Mouse (Mus musculus) heart, embryonic 12.5 days (tissue): ENCODE measurements around the gene Tmem199. TPM values are rescaled to one million over a fixed set of nuclear protein-coding genes. Genes with fewer than 3 reads are reported as not detected.

ENCODE experiments used
- ATAC-seq: fragments of 200-750 bp; cut with Nextera tagmentation; 2 replicates; pipeline ENCODE4 v1.8.0; 2017; ENCODE audit warnings: moderate TSS enrichment, moderate library complexity; ENCODE audit not compliant: insufficient number of reproducible peaks, low FRiP score
- H3K27ac ChIP-seq: fragments of 300-500 bp; sonication (generic); 2 replicates; pipeline ENCODE4 v1.5.1; 2016; ENCODE audit warnings: mild to moderate bottlenecking, moderate library complexity; ENCODE audit not compliant: poor library complexity, severe bottlenecking
- H3K27me3 ChIP-seq: fragments of 300-500 bp; sonication (generic); replicated peaks from 2 replicates; pipeline ENCODE4 v1.6.1; 2016; ENCODE audit warnings: mild to moderate bottlenecking, moderate library complexity
- H3K36me3 ChIP-seq: fragments of 300-500 bp; sonication (generic); 2 replicates; pipeline ENCODE4 v1.6.1; 2016; ENCODE audit warnings: mild to moderate bottlenecking, moderate library complexity
- H3K4me1 ChIP-seq: fragments of 300-500 bp; sonication (generic); replicated peaks from 2 replicates; pipeline ENCODE4 v1.6.1; 2016; ENCODE audit warnings: mild to moderate bottlenecking
- H3K4me2 ChIP-seq: fragments of 300-500 bp; sonication (generic); 2 replicates; pipeline ENCODE4 v1.6.1; 2016; ENCODE audit warnings: mild to moderate bottlenecking, moderate library complexity
- H3K4me3 ChIP-seq: fragments of 300-500 bp; sonication (generic); 2 replicates; pipeline ENCODE4 v1.5.1; 2016; ENCODE audit warnings: mild to moderate bottlenecking
- H3K9ac ChIP-seq: fragments of 300-500 bp; sonication (generic); 2 replicates; pipeline ENCODE4 v1.6.1; 2016; ENCODE audit warnings: mild to moderate bottlenecking, moderate library complexity
- H3K9me3 ChIP-seq: fragments of 300-500 bp; sonication (generic); replicated peaks from 2 replicates; pipeline ENCODE4 v1.6.1; 2016; ENCODE audit warnings: mild to moderate bottlenecking, moderate library complexity
- WGBS: fragments of 180-500 bp; shearing (Covaris S2); methylation state at CpG from one replicate; pipeline ENCODE4 v1.1.7; 2016; 5-methylcytosine and 5-hydroxymethylcytosine counted together
- polyA plus RNA-seq: library from polyadenylated mRNA; unstranded; fragments of >200 nt; fragmentation: Nextera tagmentation; extraction: Ambion mirVana; gene quantifications from 2 replicates; pipeline ENCODE4 v1.2.1, GENCODE M21; 2016

Gene Tmem199
- 49.6 and 49.9 TPM in 2 replicates for polyA plus RNA-seq

GRCm38 (mm10) chr11:78512025-78512957 lies at the start of gene Tmem199, which contains the start of gene Poldip2:
Gene Tmem199 (minus strand): TSS chr11:78512172.
Gene Poldip2 (plus strand): TSS chr11:78512193.
- peak within 1 kb of the TSS; percentile 92 for H3K9ac ChIP-seq
- peak within 1 kb of the TSS; percentile 73 for H3K27ac ChIP-seq
- no peaks in the 10 kb centered on the region for H3K9me3 ChIP-seq
- peak within 1 kb of the TSS; percentile 79 for H3K4me2 ChIP-seq
- ATAC-seq, result peak; percentile 98
- H3K27me3 ChIP-seq, result no peaks in the 10 kb centered on the region
- peaks cover 14% of the 10 kb centered on the region for H3K4me1 ChIP-seq
- peaks cover 62% of the 10 kb centered on the region for H3K36me3 ChIP-seq
- under 1% methylated on average over 67 of the region's 67 CpGs for WGBS
- peak within 1 kb of the TSS; percentile 81 for H3K4me3 ChIP-seq

- H3K9ac ChIP-seq, result no peak overlapping the region
- H3K9me3 ChIP-seq, result no peaks in the 10 kb centered on the region
- 0 out of 2 replicates have a peak, but pooled peaks cover 5% of the 10 kb centered on the region for H3K36me3 ChIP-seq
- peak; percentile 44; the same call in 1 of the 2 replicates for ATAC-seq
- WGBS, result 11% methylated on average over 4 of the region's 4 CpGs
- H3K4me2 ChIP-seq, result no peak overlapping the region
- H3K4me1 ChIP-seq, result peaks cover 10% of the 10 kb centered on the region
- H3K27me3 ChIP-seq, result no peaks in the 10 kb centered on the region
- no peak overlapping the region for H3K27ac ChIP-seq
- no peak overlapping the region for H3K4me3 ChIP-seq
These were observed 48.5 kb upstream of the Tmem199 start for GRCm38 (mm10) chr11:78560447-78560846.

- peaks cover 17% of the 10 kb centered on the region for H3K4me1 ChIP-seq
- H3K27ac ChIP-seq, result no peak overlapping the region
- H3K4me3 ChIP-seq, result no peak overlapping the region
- H3K36me3 ChIP-seq, result no peaks in the 10 kb centered on the region
- no peaks in the 10 kb centered on the region for H3K27me3 ChIP-seq
- H3K4me2 ChIP-seq, result no peak overlapping the region
- WGBS, result 60% methylated on average over 8 of the region's 8 CpGs
- H3K9ac ChIP-seq, result no peak overlapping the region
- 0 out of 2 replicates have a peak, but pooled peaks cover 3% of the 10 kb centered on the region for H3K9me3 ChIP-seq
- ATAC-seq, result no peak
These were observed 45.3 kb upstream of the Tmem199 start for GRCm38 (mm10) chr11:78557241-78557640.

- H3K9me3 ChIP-seq, result 0 out of 2 replicates have a peak, but pooled peaks cover 3% of the 10 kb centered on the region
- no peak for ATAC-seq
- no peak overlapping the region for H3K4me3 ChIP-seq
- no peak overlapping the region for H3K9ac ChIP-seq
- peaks cover 18% of the 10 kb centered on the region for H3K4me1 ChIP-seq
- no peak overlapping the region for H3K4me2 ChIP-seq
- 76% methylated on average over 4 of the region's 4 CpGs for WGBS
- peak overlapping the region; percentile 70; the same call in 1 of the 2 replicates for H3K27ac ChIP-seq
- H3K36me3 ChIP-seq, result no peaks in the 10 kb centered on the region
- H3K27me3 ChIP-seq, result no peaks in the 10 kb centered on the region
These were observed 44.1 kb upstream of the Tmem199 start for GRCm38 (mm10) chr11:78556070-78556469.

- H3K4me1 ChIP-seq, result peaks cover 21% of the 10 kb centered on the region
- no peak overlapping the region for H3K4me3 ChIP-seq
- H3K27ac ChIP-seq, result peak overlapping the region; percentile 70
- no peak overlapping the region for H3K4me2 ChIP-seq
- 0 out of 2 replicates have a peak overlapping the region, but pooled peaks have one; percentile 27 for H3K9ac ChIP-seq
- H3K9me3 ChIP-seq, result 0 out of 2 replicates have a peak, but pooled peaks cover 3% of the 10 kb centered on the region
- no peaks in the 10 kb centered on the region for H3K36me3 ChIP-seq
- no peaks in the 10 kb centered on the region for H3K27me3 ChIP-seq
- 57% methylated on average over 3 of the region's 3 CpGs for WGBS
- no peak for ATAC-seq
These were observed 43.7 kb upstream of the Tmem199 start for GRCm38 (mm10) chr11:78555623-78556022.

- 0 out of 2 replicates have a peak, but pooled peaks cover 3% of the 10 kb centered on the region for H3K9me3 ChIP-seq
- 35% methylated on average over 6 of the region's 6 CpGs for WGBS
- no peaks in the 10 kb centered on the region for H3K27me3 ChIP-seq
- peak overlapping the region; percentile 29; the same call in 1 of the 2 replicates for H3K27ac ChIP-seq
- no peaks in the 10 kb centered on the region for H3K36me3 ChIP-seq
- ATAC-seq, result peak; percentile 1; the same call in 1 of the 2 replicates
- peaks cover 30% of the 10 kb centered on the region for H3K4me1 ChIP-seq
- peak overlapping the region; percentile 74 for H3K4me2 ChIP-seq
- peak overlapping the region; percentile 59 for H3K4me3 ChIP-seq
- peak overlapping the region; percentile 73; the same call in 1 of the 2 replicates for H3K9ac ChIP-seq
These were observed 39.1 kb upstream of the Tmem199 start for GRCm38 (mm10) chr11:78551059-78551398.

- WGBS, result under 1% methylated on average over 60 of the region's 60 CpGs
- peak within 1 kb of the TSS; percentile 59 for H3K4me3 ChIP-seq
- H3K36me3 ChIP-seq, result peaks cover 4% of the 10 kb centered on the region
- peak within 1 kb of the TSS; percentile 74 for H3K4me2 ChIP-seq
- peak; percentile 100 for ATAC-seq
- peak within 1 kb of the TSS; percentile 73 for H3K9ac ChIP-seq
- no peaks in the 10 kb centered on the region for H3K27me3 ChIP-seq
- peaks cover 24% of the 10 kb centered on the region for H3K4me1 ChIP-seq
- H3K9me3 ChIP-seq, result 0 out of 2 replicates have a peak, but pooled peaks cover 3% of the 10 kb centered on the region
- peak within 1 kb of the TSS; percentile 70 for H3K27ac ChIP-seq
These were observed 38.4 kb upstream of the Tmem199 start, which contains the start of gene Tmem97 for GRCm38 (mm10) chr11:78550168-78551058. Gene Tmem97 (minus strand): TSS chr11:78550777.

- no peak for ATAC-seq
- peaks cover 10% of the 10 kb centered on the region for H3K36me3 ChIP-seq
- no peak overlapping the region for H3K27ac ChIP-seq
- 0 out of 2 replicates have a peak, but pooled peaks cover 3% of the 10 kb centered on the region for H3K9me3 ChIP-seq
- H3K4me3 ChIP-seq, result peak overlapping the region; percentile 59
- peak overlapping the region; percentile 74 for H3K4me2 ChIP-seq
- no peaks in the 10 kb centered on the region for H3K27me3 ChIP-seq
- 3% methylated on average over 5 of the region's 5 CpGs for WGBS
- peak overlapping the region; percentile 70 for H3K9ac ChIP-seq
- peaks cover 17% of the 10 kb centered on the region for H3K4me1 ChIP-seq
These were observed 37.6 kb upstream of the Tmem199 start for GRCm38 (mm10) chr11:78549491-78549987.

- Histone ChIP-seq H3K36me3 (peaks cover 24% of the 10 kb centered on the region), H3K4me2 (no peak overlapping the region), H3K4me3 (no peak overlapping the region), H3K9me3 (no peaks in the 10 kb centered on the region), H3K27ac (no peak overlapping the region), H3K9ac (no peak overlapping the region), H3K4me1 (peaks cover 17% of the 10 kb centered on the region), H3K27me3 (no peaks in the 10 kb centered on the region)
- 81% methylated on average over 2 of the region's 2 CpGs for WGBS
- no peak for ATAC-seq
These were observed 35.9 kb upstream of the Tmem199 start for GRCm38 (mm10) chr11:78547718-78548460.

GRCm38 (mm10) chr11:78545181-78545580 lies 33.2 kb upstream of the Tmem199 start:
- Histone ChIP-seq H3K9ac (no peak overlapping the region), H3K4me2 (no peak overlapping the region), H3K4me3 (no peak overlapping the region), H3K27ac (no peak overlapping the region), H3K27me3 (no peaks in the 10 kb centered on the region), H3K9me3 (no peaks in the 10 kb centered on the region), H3K36me3 (peaks cover 49% of the 10 kb centered on the region), H3K4me1 (peaks cover 13% of the 10 kb centered on the region)
- ATAC-seq, result no peak
- 61% methylated on average over 8 of the region's 8 CpGs for WGBS
